42 mouse cellular contexts compared by ENCODE assay signal in the genomic region with DNA sequence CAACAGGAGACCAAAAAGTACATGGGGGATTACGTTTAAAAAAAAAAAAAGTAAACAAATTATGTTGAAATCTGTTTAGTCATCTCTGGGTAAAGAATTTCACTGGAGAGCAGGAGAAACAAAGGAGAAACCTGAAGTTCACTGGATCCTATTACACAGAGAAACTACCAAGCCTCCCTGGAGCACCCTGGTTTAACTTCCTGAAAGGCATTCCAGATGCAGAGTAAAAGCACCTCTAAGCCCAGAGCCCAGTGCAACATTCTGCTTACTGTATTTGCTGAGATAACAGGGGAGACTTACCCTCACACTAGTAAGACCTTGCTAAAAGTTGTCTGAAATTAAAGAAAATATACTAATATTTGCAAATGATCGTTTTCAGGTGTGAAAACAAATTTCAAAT. TPM values are rescaled to one million over a fixed set of nuclear protein-coding genes. Genes with fewer than 3 reads are reported as not detected.
"Had no signal": no experiment of that assay in that cellular context is flagged by ENCODE, and none has a peak within 500 bp of the region (broad histone marks: within the 10 kb centered on the region; RNA-seq: fewer than 3 reads in every experiment).

No protein-coding gene starts in this region.

- DNase-seq: heart, postnatal 10 days; heart, postnatal 14 days; heart, postnatal 36 days; heart, postnatal 4 days; kidney, adult 11 months; kidney, adult 18-20 months; kidney, adult 2 months; kidney, adult 8-10 months; kidney, adult 9 months; kidney, postnatal 10 days; kidney, postnatal 14 days; kidney, postnatal 25 days; kidney, postnatal 4 days; layer of hippocampus, adult 9-11 months; layer of hippocampus, postnatal 36 days had no signal

- H3K4me1 ChIP-seq: heart, embryonic 10.5 days; heart, embryonic 12.5 days; heart, embryonic 13.5 days; heart, embryonic 15.5 days; hindbrain, embryonic 10.5 days; hindbrain, embryonic 12.5 days; hindbrain, embryonic 13.5 days; hindbrain, embryonic 15.5 days; intestine, embryonic 15.5 days; kidney, embryonic 15.5 days had no signal

- H3K27ac ChIP-seq: heart, embryonic 10.5 days; heart, embryonic 13.5 days; heart, embryonic 15.5 days; hindbrain, embryonic 10.5 days; hindbrain, embryonic 12.5 days; hindbrain, embryonic 13.5 days; hindbrain, embryonic 14.5 days; hindbrain, embryonic 15.5 days; hindbrain, postnatal 0 days; intestine, embryonic 15.5 days; kidney, embryonic 15.5 days; kidney, postnatal 0 days; layer of hippocampus, adult 2 months; left cerebral cortex, adult 2 months had no signal

- H3K9ac ChIP-seq: heart, embryonic 12.5 days; heart, embryonic 13.5 days; heart, embryonic 15.5 days; hindbrain, embryonic 12.5 days; hindbrain, embryonic 13.5 days; hindbrain, embryonic 14.5 days; hindbrain, embryonic 15.5 days; intestine, embryonic 15.5 days; kidney, embryonic 15.5 days had no signal

- ATAC-seq: hindbrain, embryonic 16.5 days; hindbrain, postnatal 0 days; inflammation-experienced regulatory T-cells, adult 6 months; intestine, embryonic 15.5 days; intestine, embryonic 16.5 days; intestine, postnatal 0 days had no signal

- H3K27me3 ChIP-seq: heart, embryonic 12.5 days; heart, embryonic 13.5 days; heart, embryonic 15.5 days; hindbrain, embryonic 12.5 days; hindbrain, embryonic 13.5 days; hindbrain, embryonic 15.5 days; intestine, embryonic 15.5 days had no signal

- H3K4me3 ChIP-seq: heart, embryonic 10.5 days; heart, embryonic 12.5 days; heart, embryonic 13.5 days; heart, embryonic 15.5 days; hindbrain, embryonic 10.5 days; hindbrain, embryonic 12.5 days; hindbrain, embryonic 13.5 days; hindbrain, embryonic 15.5 days; intestine, embryonic 15.5 days; kidney, embryonic 15.5 days; layer of hippocampus, adult 2 months; left cerebral cortex, adult 2 months had no signal

- H3K4me2 ChIP-seq: heart, embryonic 11.5 days; heart, embryonic 12.5 days; heart, embryonic 13.5 days; heart, embryonic 15.5 days; hindbrain, embryonic 12.5 days; hindbrain, embryonic 13.5 days; hindbrain, embryonic 14.5 days; hindbrain, embryonic 15.5 days; intestine, embryonic 15.5 days; kidney, embryonic 15.5 days had no signal

- H3K9me3 ChIP-seq: heart, embryonic 10.5 days; heart, embryonic 12.5 days; heart, embryonic 13.5 days; heart, embryonic 15.5 days; hindbrain, embryonic 10.5 days; hindbrain, embryonic 12.5 days; hindbrain, embryonic 13.5 days; hindbrain, embryonic 15.5 days; intestine, embryonic 15.5 days; kidney, embryonic 15.5 days had no signal

- H3K36me3 ChIP-seq: heart, embryonic 10.5 days; heart, embryonic 12.5 days; heart, embryonic 13.5 days; heart, embryonic 15.5 days; hindbrain, embryonic 10.5 days; hindbrain, embryonic 12.5 days; hindbrain, embryonic 13.5 days; hindbrain, embryonic 15.5 days; intestine, embryonic 15.5 days; kidney, embryonic 15.5 days had no signal

RNA-seq across cellular contexts. Expression of a gene that starts 15.0 kb away (rescaled TPM):
- total RNA-seq: heart, postnatal 10 days; heart, postnatal 14 days; heart, postnatal 25 days; heart, postnatal 36 days; heart, postnatal 4 days; hematopoietic stem cell, adult 5-6 weeks; hindbrain, postnatal 0 days; layer of hippocampus, adult 18-20 months; layer of hippocampus, postnatal 14 days; layer of hippocampus, postnatal 25 days; left cerebral cortex, adult 18-20 months had no signal
- polyA plus RNA-seq: hindbrain, embryonic 14.5 days; hindbrain, embryonic 16.5 days; inflammation-experienced regulatory T-cells, adult 6 months; intestine, embryonic 15.5 days; intestine, embryonic 16.5 days; intestine, postnatal 0 days; large intestine, adult 2 months had no signal
